Mouse (Mus musculus) retina, postnatal 7 days (tissue): ENCODE measurements around the gene Samd3.

ENCODE experiments used
- DNase-seq: peaks from one replicate; pipeline ENCODE4 v3.0.0-alpha.2; 2012; ENCODE audit warnings: low read depth, low spot score

The Samd3 gene

DNA sequence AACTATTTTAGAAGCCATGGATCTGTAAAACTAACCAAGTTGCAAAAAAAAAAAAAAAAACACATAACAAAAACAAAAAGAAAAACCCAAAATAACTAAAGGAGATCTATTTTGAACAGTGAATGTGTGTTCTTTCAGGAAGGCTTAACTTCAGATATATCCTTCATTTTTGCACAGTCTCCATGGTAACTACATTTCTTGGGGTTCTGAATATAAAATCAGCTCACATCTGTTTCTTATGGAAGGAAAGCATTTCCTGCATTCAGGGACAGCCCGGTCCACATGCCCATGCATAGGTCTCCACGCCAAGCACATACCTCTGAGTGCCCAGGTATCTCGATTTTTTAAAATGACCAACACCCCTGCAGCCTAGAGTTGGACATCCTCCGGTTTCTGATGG, 72.8 kb downstream of the Samd3 start:
- no peak for DNase-seq

- DNase-seq, result no peak
Observed at GRCm38 (mm10) chr10:26303485-26303884, 74.0 kb downstream of the Samd3 start.

- no peak for DNase-seq
Observed at GRCm38 (mm10) chr10:26314327-26314726, 84.8 kb downstream of the Samd3 start.

GRCm38 (mm10) chr10:26320679-26321078, 91.2 kb downstream of the Samd3 start:
- no peak for DNase-seq
